Mouse (Mus musculus) bone marrow macrophage, adult 2 months (primary cell): Measurements from ENCODE around the gene Bbs9. TPM values are rescaled to one million over a fixed set of nuclear protein-coding genes. Genes with fewer than 3 reads are reported as not detected.
"Not testable (repeated sequence)": the region's sequence is repeated elsewhere in the genome, so short reads cannot be mapped to it uniquely, and the experiment has no call there.

Experiments
- H3K27ac ChIP-seq: 2 replicates; pipeline ENCODE4 v1.5.1; 2012; ENCODE audit warnings: low read depth, low read length; ENCODE audit not compliant: insufficient read depth
- H3K4me1 ChIP-seq: 2 replicates; pipeline ENCODE4 v1.6.1; 2012; ENCODE audit warnings: low read length; ENCODE audit not compliant: control insufficient read depth, insufficient read depth
- H3K4me3 ChIP-seq: 2 replicates; pipeline ENCODE4 v1.5.1; 2012; ENCODE audit warnings: mild to moderate bottlenecking, low read length, moderate library complexity; ENCODE audit not compliant: insufficient read depth
- CTCF ChIP-seq: IDR thresholded peaks from 2 replicates; pipeline ENCODE4 v1.5.1; 2012; ENCODE audit warnings: low read depth, mild to moderate bottlenecking, low read length, moderate library complexity
- POLR2A ChIP-seq: IDR thresholded peaks from 2 replicates; pipeline ENCODE4 v1.6.1; 2012; ENCODE audit warnings: mild to moderate bottlenecking, low read depth, low read length, borderline replicate concordance
- polyA plus RNA-seq: library from polyadenylated mRNA; stranded (reverse); fragments of >200 nt; gene quantifications from 2 replicates; pipeline ENCODE4 v1.2.4, GENCODE M21; 2012; ENCODE audit not compliant: missing spikeins, insufficient read depth, insufficient read length

The Bbs9 gene
- polyA plus RNA-seq, 1 experiment, result 13.4 TPM

- no peak overlapping the region for H3K27ac ChIP-seq
- TF ChIP-seq CTCF (no peak), POLR2A (no peak)
- no peak overlapping the region for H3K4me3 ChIP-seq
- no peaks in the 10 kb centered on the region for H3K4me1 ChIP-seq
These were observed 227.4 kb downstream of the Bbs9 start for GRCm38 (mm10) chr9:22702812-22703367.

DNA sequence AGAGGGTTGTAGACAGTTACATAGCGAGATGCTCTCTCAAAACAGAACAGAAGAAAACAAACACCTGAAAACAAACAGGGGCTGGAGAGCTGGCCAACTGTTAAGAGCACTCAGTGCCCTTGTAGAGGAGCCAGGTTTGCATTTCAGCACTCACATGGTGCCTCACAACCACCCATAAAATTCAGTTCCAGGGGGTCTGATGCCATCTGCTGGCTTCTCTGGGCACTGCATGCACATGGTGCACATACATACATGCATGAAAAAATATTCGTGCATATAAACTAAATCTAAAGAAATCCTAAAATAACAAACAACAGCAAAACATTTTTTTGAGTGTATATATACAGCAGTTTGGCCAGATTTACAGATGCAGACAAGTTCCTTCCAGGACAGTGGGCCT is 228.0 kb downstream of the Bbs9 start:
- TF ChIP-seq POLR2A (no peak), CTCF (peak; percentile 59)
- H3K27ac ChIP-seq, result no peak overlapping the region
- no peak overlapping the region for H3K4me3 ChIP-seq
- H3K4me1 ChIP-seq, result no peaks in the 10 kb centered on the region

- TF ChIP-seq POLR2A, result no peak
- Histone ChIP-seq H3K4me1 (no peaks in the 10 kb centered on the region), H3K27ac (no peak overlapping the region), H3K4me3 (no peak overlapping the region)
These were observed 231.8 kb downstream of the Bbs9 start for GRCm38 (mm10) chr9:22707166-22707913.

GRCm38 (mm10) chr9:22708970-22709726 is 233.6 kb downstream of the Bbs9 start:
- Histone ChIP-seq H3K4me1 (no peaks in the 10 kb centered on the region), H3K4me3 (no peak overlapping the region), H3K27ac (no peak overlapping the region)
- TF ChIP-seq POLR2A (no peak), CTCF (no peak)

- H3K4me1 ChIP-seq, result no peaks in the 10 kb centered on the region
- H3K27ac ChIP-seq, result no peak overlapping the region
- no peak overlapping the region for H3K4me3 ChIP-seq
- TF ChIP-seq CTCF (no peak), POLR2A (no peak)
These were observed 234.5 kb downstream of the Bbs9 start for GRCm38 (mm10) chr9:22710032-22710431.

GRCm38 (mm10) chr9:22711339-22711738 is 235.8 kb downstream of the Bbs9 start:
- no peak overlapping the region for H3K4me3 ChIP-seq
- TF ChIP-seq POLR2A (no peak), CTCF (no peak)
- no peaks in the 10 kb centered on the region for H3K4me1 ChIP-seq

GRCm38 (mm10) chr9:22712743-22713142 is 237.2 kb downstream of the Bbs9 start:
- TF ChIP-seq POLR2A (no peak), CTCF (no peak)
- Histone ChIP-seq H3K4me3 (no peak overlapping the region), H3K27ac (no peak overlapping the region), H3K4me1 (no peaks in the 10 kb centered on the region)

More at GRCm38 (mm10) chr9:22711339-22711738, 235.8 kb downstream of the Bbs9 start:
- H3K27ac ChIP-seq, result no peak overlapping the region

- H3K4me3 ChIP-seq, H3K4me1 ChIP-seq: not testable (repeated sequence)
These were observed 237.8 kb downstream of the Bbs9 start for GRCm38 (mm10) chr9:22713286-22713685.

DNA sequence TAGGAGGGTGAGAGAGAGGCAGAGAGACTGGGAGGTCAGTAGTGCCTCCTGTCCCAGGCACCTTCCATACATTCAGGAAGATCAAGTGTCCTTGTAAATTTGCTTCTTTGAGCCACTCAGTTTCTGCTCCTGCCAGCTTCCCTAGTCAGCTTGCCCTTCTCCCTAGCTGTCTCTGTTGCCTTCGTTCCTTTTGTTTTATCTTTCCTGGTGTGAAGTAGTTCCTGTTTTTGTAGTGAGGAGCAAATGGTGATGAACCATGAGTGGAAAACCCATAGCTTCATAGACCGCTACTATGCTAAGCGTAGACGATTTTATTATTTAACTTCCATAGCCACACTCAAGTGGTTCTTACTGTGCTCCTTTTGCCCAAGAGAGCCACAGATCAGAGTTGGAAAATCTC is 242.1 kb downstream of the Bbs9 start:
- no peak overlapping the region for H3K27ac ChIP-seq
- TF ChIP-seq CTCF (no peak), POLR2A (no peak)
- H3K4me3 ChIP-seq, result no peak overlapping the region
- no peaks in the 10 kb centered on the region for H3K4me1 ChIP-seq

More at GRCm38 (mm10) chr9:22713286-22713685, 237.8 kb downstream of the Bbs9 start:
- not testable (repeated sequence) for H3K27ac ChIP-seq
